Mouse (Mus musculus): ENCODE data around the gene Pla2g16.

- no peak for TF ChIP-seq CTCF (IDR thresholded peaks at IDR 0.05; ENCODE audit: borderline replicate concordance, insufficient read depth, low read length)
- no peak for TF ChIP-seq POLR2A (IDR thresholded peaks at IDR 0.05; ENCODE audit: low read depth, low read length)
Observed at GRCm38 (mm10) chr19:7563676-7564075, 6.4 kb downstream of the Pla2g16 start.
